Mouse (Mus musculus) gastrocnemius, adult 2 months (tissue): ENCODE measurements around the gene Wdr1. TPM values are rescaled to one million over a fixed set of nuclear protein-coding genes. Genes with fewer than 3 reads are reported as not detected.

Experiments
- DNase-seq: peaks from one replicate; pipeline ENCODE4 v3.0.0; 2022
- H3K27ac ChIP-seq: fragments of 200-600 bp; 2 replicates; pipeline ENCODE4 v1.8.1; 2022; ENCODE audit warnings: mild to moderate bottlenecking
- H3K4me3 ChIP-seq: fragments of 200-600 bp; 2 replicates; pipeline ENCODE4 v1.8.1; 2022; ENCODE audit warnings: mild to moderate bottlenecking, moderate library complexity
- CTCF ChIP-seq: fragments of 200-600 bp; IDR thresholded peaks from 2 replicates; pipeline ENCODE4 v1.8.1; 2022; ENCODE audit warnings: antibody characterized with exemption, mild to moderate bottlenecking, moderate library complexity
- intact Hi-C: fragments of 180-260 bp; cut with DNase I; formaldehyde crosslinking; loops from one replicate; pipeline ENCODE4 v1.15.1; 2025
- total RNA-seq, 2 experiments: library from RNA; stranded (reverse); gene quantifications; 2 replicates each; pipeline ENCODE4 v1.2.3; 2021

The Wdr1 gene
- total RNA-seq, 2 experiments from 2014 or later: 42.7 to 64.8 TPM

GRCm38 (mm10) chr5:38541728-38542127 is 21.3 kb downstream of the Wdr1 start:
- DNase-seq: peak; percentile 65
- H3K27ac ChIP-seq: peak overlapping the region; percentile 82
- intact Hi-C loops: no loop called here
- H3K4me3 ChIP-seq: no peak overlapping the region
- TF ChIP-seq CTCF: no peak

DNA sequence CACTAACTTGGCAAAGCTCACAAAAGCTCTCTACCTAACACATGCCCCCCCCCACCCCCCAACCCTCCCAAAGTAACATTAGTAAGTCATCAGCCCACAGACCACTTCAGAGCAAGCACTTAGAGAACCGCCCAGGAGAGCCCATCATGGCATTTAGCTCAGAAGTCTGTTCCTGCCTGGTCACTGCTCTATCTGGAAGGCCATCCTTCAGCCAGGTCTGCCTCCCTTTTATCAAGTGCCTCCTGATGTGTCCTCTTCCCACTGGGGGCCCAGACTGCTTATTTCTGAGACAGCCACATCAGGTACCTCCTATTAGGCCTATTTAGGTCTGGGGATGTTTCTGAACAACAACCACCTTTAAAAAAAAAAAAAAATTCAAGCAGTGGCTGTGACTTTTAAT is 22.1 kb downstream of the Wdr1 start:
- intact Hi-C loops: no loop called here
- no peak for TF ChIP-seq CTCF
- no peak for DNase-seq
- Histone ChIP-seq H3K27ac (peak overlapping the region; percentile 82), H3K4me3 (no peak overlapping the region)

DNA sequence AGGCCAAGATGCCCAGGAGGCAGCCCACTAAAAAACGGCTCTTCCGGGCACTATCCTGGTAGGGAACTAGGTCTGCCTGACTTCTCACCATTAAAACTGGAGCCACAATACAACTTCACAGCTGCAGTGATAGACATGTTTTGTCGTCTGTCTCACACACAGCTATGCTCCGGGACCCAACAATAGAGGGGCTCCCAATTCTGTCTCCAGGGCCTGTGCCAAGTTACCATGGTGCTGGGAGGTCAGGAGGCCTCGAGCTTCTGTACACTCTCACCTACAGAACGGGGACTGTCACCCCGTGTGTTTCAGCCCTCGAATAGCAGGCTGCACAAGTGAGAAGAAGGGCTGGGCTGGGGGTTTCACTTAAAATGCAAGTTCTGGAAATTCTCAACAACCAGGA is 24.5 kb downstream of the Wdr1 start:
- Histone ChIP-seq H3K4me3 (no peak overlapping the region), H3K27ac (no peak overlapping the region)
- no peak for DNase-seq
- no peak for TF ChIP-seq CTCF
- intact Hi-C loops: loop anchor here (5.0 kb wide), 1 partner anchor 34 kb away; no protein-coding TSS in a partner anchor

- Histone ChIP-seq H3K27ac (peak overlapping the region; percentile 80), H3K4me3 (no peak overlapping the region)
- no peak for DNase-seq
- intact Hi-C loops: loop anchor here (5.0 kb wide), 1 partner anchor 34 kb away; no protein-coding TSS in a partner anchor
- no peak for TF ChIP-seq CTCF
Observed at GRCm38 (mm10) chr5:38537845-38538244, 25.2 kb downstream of the Wdr1 start.

DNA sequence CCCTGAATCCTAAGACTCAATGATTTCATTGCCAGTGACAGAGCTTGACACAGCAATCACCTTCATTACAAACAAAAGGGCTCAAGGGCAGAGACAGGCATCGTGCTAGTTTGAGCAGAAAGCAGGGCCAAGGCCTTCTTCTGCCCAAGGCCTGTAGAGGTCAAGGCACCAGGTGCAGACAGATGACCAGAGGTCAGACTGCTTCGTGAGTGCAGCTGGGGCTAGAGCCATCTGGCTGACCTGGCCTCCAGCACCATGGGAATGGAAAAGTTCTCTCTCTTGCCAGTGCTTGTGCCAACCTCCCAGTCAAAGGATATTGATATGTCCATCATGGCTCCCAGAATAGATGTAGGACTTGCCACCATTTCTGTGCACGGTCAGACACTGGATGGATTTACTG is 26.2 kb downstream of the Wdr1 start:
- H3K27ac ChIP-seq: peak overlapping the region; percentile 80
- intact Hi-C loops: loop anchor here (5.0 kb wide), 1 partner anchor 35 kb away; no protein-coding TSS in a partner anchor
- no peak overlapping the region for H3K4me3 ChIP-seq
- DNase-seq: peak; percentile 82
- TF ChIP-seq CTCF: no peak

- Histone ChIP-seq H3K27ac (no peak overlapping the region), H3K4me3 (no peak overlapping the region)
- no peak for TF ChIP-seq CTCF
- no peak for DNase-seq
- intact Hi-C loops: no loop called here
Observed at GRCm38 (mm10) chr5:38532084-38532483, 30.9 kb downstream of the Wdr1 start.

DNA sequence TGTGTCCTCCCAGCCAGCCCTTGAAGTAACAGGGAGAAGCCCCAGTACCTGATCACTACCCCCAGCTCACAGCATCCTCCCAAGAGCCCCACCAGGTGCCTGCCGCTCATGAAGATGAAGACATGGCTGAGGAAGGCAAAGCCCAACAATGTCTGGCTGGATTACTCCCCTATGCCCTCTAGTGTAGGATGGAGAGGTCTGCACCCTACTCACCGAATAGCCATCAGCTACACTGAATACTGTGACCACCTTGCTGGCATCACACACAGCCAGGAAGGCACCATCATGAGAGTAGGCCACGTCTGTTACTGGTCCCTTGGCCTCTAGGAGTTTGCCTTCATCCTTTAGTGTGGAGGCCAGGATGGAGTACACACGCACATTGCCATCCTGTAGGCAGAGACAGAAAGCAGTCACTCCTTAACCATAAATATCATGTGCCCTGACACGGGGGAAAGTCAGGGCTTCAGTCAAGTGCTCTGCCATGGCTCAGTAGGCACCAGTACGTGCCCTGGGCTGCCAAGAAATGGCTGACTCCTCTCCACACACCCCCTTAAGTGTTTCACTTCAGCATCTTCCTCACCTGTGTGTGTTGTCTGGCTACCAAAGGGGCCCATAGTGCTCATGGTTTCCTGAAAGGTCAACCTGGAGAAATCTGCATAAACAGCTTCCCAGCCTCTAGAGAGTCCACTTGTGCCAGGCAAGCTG is 33.1 kb downstream of the Wdr1 start:
- Histone ChIP-seq H3K4me3 (no peak overlapping the region), H3K27ac (no peak overlapping the region)
- peak; percentile 42; the same call in 1 of the 2 replicates for TF ChIP-seq CTCF
- intact Hi-C loops: no loop called here
- no peak for DNase-seq

GRCm38 (mm10) chr5:38522977-38523376 is 40.0 kb downstream of the Wdr1 start:
- intact Hi-C loops: no loop called here
- DNase-seq: no peak
- no peak overlapping the region for H3K27ac ChIP-seq
- no peak for TF ChIP-seq CTCF
- no peak overlapping the region for H3K4me3 ChIP-seq

DNA sequence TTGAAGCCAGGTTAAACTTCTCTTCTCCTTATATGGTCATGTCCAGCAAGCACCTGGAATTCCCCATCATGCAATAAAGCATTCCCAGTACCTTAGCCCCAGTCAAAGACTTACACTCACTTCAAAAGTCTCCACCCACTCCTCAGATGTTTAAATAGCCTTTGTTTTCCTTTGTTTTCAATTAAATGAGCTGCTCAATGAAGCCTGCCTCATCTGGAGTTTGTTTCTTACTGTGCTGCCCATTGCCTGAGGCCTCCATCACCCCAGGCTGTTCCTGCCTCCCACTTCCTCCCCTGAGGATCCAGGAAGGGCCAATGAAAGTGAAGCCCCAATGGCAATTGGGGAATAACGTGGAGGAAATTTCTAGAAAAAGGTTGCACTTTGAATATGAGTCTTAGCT is 42.2 kb downstream of the Wdr1 start:
- no peak for DNase-seq
- TF ChIP-seq CTCF: no peak
- Histone ChIP-seq H3K27ac (no peak overlapping the region), H3K4me3 (no peak overlapping the region)
- intact Hi-C loops: no loop called here

- TF ChIP-seq CTCF: peak; percentile 64
- H3K4me3 ChIP-seq: no peak overlapping the region
- peak; percentile 40 for DNase-seq
- intact Hi-C loops: no loop called here
- H3K27ac ChIP-seq: no peak overlapping the region
Observed at GRCm38 (mm10) chr5:38516267-38516666, 46.8 kb downstream of the Wdr1 start.

GRCm38 (mm10) chr5:38512991-38513390 is 50.0 kb downstream of the Wdr1 start:
- intact Hi-C loops: no loop called here
- no peak for TF ChIP-seq CTCF
- H3K4me3 ChIP-seq: no peak overlapping the region
- H3K27ac ChIP-seq: no peak overlapping the region
- DNase-seq: no peak

DNA sequence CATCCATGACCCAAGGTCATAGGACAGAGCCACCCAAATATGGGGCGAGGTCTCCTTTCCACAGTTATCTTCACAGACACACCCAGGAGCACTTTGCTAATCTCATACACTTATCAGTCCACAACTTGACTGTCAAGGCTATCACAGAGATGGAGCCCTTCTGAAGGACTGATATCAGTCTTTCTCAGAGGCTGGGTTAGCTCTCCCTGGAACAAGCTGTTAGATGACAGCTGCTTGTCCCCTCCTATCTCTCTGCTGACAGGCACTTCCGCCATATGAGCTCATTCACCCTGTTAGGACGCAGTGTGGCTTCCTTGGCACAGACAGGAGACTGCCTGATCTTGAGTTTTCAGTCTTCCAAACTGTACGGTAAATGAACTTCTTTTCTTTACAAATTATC is 53.5 kb downstream of the Wdr1 start:
- no peak for TF ChIP-seq CTCF
- DNase-seq: no peak
- Histone ChIP-seq H3K4me3 (no peak overlapping the region), H3K27ac (no peak overlapping the region)
- intact Hi-C loops: no loop called here

- no peak for DNase-seq
- intact Hi-C loops: no loop called here
- TF ChIP-seq CTCF: no peak
- Histone ChIP-seq H3K27ac (no peak overlapping the region), H3K4me3 (no peak overlapping the region)
Observed at GRCm38 (mm10) chr5:38505435-38505765, 57.6 kb downstream of the Wdr1 start.

DNA sequence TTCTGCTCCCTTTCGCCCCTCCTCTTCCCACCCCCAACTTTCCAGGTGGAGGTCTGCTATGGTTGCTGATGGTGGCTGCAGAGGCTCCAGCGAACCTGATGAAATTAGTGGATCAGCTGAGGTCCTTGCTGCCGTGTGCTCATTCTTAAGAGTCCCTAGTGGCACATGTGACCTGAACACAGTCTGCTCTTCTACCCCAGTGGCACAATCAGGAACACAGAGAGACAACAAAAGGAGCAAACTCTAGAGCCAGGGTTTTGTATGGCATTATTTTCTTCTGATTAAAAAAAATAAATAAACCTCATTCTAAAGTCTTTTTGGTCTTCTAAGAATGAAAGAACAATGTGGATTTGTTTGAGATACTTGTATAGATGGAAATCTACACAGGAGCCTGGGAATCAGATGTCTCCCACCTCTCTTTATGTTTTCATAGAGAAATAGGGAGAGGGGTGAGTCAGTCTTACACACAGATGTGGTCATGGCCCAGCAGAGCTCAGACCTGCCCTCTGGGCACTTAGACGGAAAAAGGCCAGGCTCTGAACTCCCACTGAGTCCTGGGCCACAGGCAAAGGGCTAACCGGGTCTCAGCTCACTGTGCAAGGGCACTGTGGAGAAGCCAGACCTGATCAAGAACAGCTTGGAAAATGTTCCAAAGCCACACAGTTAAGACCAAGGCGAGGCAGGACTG is 58.1 kb downstream of the Wdr1 start:
- no peak for DNase-seq
- Histone ChIP-seq H3K27ac (no peak overlapping the region), H3K4me3 (no peak overlapping the region)
- intact Hi-C loops: no loop called here
- no peak for TF ChIP-seq CTCF
